Mouse (Mus musculus) neutrophil, adult 5-6 weeks (primary cell): ENCODE results near the gene Gen1. TPM values are rescaled to one million over a fixed set of nuclear protein-coding genes. Genes with fewer than 3 reads are reported as not detected.

Source experiments
- ATAC-seq: fragments of 151-379, 151-347 bp; 2 replicates; pipeline ENCODE4 v1.8.0; 2017; ENCODE audit warnings: mild to moderate bottlenecking, moderate TSS enrichment; ENCODE audit not compliant: insufficient number of reproducible peaks, poor library complexity, low FRiP score, severe bottlenecking; ENCODE audit errors: extremely low read depth
- total RNA-seq: library from RNA; stranded (forward); fragments of 200-1000 nt; gene quantifications from 2 replicates; pipeline ENCODE4 v1.2.3, GENCODE M21; 2017

Gene Gen1
- total RNA-seq = 1.2 and 1.4 TPM in 2 replicates

DNA sequence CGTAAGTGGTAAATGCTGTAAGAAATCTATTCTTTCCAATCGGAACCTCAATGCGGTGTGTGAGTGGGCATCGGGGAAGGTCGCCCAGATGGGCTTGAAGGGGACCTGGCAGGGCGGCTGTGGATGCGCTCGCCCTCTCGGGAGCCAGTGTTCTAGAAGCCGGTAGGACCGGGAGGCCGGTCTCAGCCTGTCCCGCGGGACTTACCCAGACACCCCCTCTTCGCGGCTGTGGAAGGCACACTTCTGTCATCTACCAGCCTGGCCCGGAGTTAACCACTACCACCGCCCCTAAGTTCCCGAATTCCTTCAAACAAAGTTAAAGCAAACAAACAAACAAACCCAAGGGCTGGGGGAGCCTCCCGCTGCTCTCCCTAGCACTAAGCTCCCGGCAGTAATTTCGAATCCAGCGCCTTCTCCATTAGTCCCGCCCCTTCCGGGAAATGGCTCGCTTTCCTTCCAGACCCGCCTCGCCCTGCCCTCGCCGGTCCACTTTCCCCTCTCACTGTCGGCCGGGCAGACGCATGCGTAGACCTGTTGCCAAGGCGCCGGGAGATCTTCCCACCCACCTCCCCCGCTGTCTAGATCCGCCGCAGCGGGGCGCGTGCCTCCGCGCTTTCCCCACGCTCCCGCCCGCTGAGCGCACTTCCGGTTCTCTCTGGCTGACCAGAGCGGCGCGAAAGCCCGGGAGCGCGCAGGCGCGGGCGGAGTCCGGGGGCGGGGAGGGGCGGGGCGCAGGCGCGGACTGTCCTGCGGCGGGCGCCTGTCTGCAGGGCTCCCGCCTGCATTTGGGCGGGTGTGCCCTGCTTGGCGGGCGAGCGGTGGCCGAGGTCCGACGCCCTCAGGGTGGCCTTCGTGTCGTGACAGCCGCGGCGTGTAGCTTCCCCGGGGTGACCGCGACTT, at the start of gene Gen1, which contains the start of gene Smc6:
Gene Gen1, minus strand, starts transcription at position 420 of the 900 bp plus-strand sequence.
Gene Smc6, plus strand, starts transcription at position 505 of the 900 bp plus-strand sequence.
- ATAC-seq = peak; percentile 93

DNA sequence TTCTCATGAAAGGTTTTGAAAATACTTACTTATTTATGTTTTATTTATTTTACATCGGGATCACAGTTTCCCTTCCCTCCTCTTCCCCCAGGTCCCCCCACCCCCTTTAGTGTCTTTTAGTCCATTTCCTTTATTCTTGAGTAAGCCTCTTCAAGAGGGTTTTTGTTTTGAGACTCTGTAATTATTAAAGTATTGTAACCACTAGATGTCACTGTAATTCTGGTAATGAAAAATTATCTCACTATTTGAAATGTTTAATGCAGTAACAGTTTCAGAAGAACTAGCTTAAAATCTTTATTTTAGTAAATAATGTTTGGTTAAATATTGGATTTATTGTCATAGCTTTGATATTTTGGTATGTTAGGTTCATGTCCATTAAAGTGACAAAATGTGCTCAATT, 48.2 kb upstream of the Gen1 start:
- ATAC-seq = no peak

DNA sequence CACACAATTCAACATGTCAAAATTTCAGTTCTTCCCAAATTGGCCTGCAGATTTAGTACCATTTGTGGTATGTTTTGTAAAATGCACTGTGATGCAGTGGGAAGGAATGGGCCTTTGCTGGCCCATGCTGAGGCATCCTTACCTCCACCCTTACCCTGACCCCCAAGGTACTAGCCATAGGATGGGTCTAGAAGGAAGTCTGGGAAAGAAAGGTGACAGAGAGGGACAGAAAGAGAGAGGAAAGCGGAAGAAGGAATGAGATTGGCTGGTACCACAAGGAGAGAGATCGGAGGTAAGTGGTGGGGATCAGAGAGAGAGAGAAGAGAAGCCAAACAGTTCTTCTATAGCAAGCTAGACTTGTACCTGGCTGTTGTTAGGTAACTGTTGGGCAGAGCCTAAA, 45.5 kb upstream of the Gen1 start:
- no peak for ATAC-seq

DNA sequence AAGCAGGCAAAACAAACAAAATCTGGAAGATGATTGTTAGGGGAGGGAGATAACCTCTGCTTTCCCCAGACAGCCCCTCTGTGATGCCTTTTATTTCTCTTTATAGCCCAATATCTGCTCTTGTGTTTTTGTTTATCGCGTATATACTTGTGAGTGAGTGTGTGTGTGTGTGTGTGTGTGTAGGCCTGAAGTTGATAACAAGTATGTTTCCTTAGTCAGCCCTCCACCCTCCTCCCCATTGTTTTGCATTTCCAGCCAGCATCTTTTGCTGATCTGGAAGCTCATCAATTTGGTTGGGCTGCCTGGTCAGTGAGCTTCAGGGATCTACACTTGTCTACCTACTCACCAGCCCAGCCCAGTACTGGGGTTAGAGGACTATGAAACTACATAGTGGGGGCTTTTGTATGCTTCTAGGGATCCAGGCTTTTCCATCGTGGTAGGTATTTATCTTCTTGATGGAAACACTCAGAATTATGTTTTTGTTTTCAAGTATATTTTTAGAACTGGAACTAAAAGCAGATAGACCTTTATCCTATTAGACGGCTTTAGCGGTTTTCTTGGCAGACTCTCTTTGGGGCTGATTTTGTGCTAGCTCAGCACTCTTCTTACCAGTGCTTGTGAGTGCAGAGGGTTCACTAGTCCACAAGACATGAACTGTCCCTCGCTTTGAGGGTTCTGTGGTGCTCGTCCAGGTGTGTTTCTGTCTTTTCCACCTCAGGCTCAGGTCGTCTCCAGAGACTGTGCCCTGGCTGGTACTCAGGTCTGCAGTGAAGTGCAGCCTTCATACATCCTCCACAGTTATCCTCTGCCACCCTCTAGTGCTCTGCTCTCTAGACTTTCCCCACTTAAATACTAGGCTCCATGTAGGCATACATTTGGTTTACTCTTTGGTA, 41.4 kb upstream of the Gen1 start:
- ATAC-seq = no peak

DNA sequence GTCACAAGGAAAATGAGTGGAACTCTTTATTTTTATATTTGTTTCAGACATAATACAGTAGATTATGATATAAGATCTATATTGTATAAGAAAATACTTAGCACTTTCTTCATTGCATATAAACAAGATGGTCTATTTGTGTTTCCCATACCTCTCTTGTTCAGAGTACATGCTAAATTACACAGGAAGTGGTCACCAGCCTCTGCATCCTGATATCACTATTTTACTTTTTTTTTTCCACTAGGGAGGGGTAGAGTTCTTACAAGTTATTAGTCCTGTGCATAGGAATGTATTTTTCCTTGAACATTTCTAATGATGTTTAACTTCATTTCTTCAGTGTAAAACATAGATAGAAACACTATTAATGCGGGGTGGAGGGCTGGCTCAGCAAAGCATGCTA, 35.3 kb upstream of the Gen1 start:
- ATAC-seq = no peak

DNA sequence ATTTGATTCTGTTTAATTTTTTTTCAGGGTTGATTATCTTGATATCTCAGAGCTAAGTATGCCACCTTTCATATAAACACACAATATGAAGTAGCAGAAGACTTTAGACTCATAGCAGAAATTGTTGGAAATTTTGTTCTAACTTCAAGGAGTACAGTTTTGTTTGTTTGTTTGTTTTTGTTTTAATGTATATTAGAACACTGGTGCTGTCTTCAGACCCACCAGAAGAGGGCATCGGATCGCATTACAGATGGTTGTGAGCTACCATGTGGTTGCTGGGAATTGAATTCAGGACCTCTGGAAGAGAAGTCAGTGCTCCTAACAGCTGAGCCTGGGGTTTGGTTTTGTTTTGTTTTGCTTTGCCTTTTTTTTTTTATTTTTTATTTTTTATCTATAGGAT, 20.8 kb upstream of the Gen1 start:
- no peak for ATAC-seq

DNA sequence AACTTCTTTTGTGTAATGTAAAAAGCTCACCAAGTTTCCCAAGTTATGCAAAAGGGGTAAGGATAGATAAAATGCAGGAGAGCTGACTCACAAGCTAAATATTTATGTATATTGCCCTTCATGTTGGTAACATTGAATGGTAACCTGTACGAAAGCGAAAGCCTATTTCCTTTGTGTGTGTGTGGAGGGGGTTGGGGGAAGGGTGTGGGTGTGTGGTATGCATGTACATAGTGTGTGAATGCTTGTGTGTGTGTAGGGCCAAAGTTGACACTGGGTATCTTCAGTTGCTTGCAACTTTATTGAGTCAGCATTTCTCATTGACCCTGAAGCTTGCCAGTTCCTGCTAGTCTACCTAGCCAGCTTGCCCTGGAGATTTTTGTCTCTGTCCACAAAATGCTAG, 16.0 kb upstream of the Gen1 start:
- no peak for ATAC-seq

DNA sequence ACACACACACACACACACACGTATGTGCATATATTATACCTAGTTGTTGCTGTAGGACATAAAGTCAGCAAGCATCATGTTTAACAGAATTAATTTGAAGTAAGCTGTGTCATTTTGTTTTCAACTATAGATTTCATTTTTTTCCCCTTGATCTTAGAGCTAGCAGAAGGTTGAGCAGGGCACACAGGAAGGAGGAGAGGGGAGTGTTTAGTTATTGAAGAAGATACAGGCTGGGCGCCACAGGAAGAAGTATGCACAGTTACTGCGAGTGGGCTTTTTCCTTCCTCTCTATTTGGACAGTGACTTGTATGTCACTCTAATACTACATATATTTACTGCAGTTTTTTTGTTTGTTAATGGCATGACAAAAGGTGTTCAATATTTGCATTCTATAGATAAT, 14.3 kb upstream of the Gen1 start:
- ATAC-seq = no peak

DNA sequence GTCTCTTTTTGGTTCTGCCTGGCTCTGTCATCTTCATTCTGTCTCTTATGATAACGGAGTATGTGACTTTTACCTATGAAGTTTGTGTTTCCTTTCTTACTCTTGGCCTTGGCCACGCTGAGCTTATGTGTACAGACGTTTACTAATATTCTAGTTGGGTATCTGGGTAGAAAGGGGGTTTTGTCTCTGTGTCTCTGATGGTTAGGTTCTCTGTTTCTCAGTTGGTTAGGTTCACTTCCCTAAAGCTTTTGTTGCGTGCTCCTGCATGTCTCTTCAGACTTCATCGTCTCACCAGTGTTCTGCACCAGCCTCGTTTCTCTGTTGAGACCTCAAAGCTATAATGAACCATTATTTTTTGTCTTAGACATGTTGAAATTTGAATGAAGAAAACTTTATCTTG, 11.6 kb upstream of the Gen1 start:
- ATAC-seq = peak; percentile 83

DNA sequence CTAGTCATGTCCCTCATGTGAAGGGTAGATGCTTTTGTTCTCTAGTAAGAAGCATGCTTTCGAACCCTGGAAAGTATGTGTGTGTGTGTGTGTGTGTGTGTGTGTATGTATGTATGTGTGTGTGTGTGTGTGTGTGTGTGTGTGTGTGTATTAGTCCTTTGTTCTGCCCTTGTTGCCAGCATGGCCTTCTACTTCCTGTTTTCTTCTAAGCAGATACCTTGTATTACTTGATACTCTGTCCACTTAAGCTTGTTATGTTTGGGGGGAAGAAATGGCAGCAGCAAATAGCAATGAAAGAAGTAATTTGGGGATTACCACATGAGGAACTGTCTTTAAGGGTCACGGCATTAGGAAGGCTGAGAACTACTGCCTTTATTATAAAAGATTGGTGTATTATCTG, 11.0 kb upstream of the Gen1 start:
- peak; percentile 54; the same call in 1 of the 2 replicates for ATAC-seq

DNA sequence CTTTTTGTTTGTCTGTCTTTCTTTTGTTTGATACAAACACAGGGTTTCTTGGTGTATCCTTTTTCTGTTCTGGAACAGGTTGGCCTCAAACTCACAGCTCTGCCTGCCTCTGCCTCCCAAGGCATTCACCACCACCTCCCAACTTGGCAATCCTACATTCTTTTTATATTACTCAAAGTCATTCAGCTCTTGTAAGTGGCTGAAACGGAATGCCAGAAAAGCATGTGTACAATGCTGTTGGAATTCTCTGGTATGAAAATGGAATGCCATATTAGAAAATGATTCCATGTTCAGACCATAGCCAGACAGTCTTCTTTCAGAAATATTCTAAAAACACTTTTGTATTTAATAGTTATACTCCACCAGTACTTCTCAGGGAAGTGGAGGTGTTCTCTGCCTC, 7.6 kb upstream of the Gen1 start:
- no peak for ATAC-seq

DNA sequence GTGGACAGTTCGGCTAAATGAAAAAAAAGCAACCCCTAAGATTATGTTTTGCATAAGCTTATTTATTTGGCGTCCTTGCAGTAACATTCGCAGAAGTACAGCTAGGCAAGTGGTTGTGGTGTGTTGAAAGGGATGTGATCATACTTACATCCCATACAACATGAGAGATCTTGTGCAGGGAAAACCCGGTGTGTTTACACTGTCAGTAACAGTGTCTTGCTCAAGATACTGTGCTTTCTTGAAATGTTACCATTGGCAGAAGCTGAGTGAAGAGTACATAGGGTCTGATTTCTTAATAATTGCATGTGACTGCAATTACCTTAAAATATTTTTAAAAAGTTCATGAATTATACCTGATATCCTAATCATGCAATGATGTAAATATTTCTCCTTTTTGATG, 7.0 kb upstream of the Gen1 start:
- ATAC-seq = no peak

DNA sequence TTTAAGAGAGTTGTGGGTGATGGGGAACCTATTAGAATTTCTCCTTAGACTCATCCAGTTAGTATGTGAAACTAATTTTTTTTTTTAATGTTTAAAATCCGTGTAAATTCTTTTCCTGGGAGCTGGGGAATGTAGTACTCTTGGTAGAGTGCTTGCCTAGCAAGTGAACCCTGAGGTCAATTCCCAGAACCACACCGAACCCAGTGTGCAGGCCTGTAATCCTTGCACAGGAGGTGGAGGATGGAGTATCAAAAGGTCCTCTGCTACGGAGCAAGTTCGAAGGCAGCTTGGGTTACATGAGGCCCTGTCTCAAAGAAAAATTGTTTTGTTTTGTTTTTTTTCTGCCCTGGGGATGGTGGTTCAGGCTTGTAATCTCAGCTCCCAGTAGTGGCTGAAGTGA, 1.4 kb upstream of the Gen1 start:
- no peak for ATAC-seq

DNA sequence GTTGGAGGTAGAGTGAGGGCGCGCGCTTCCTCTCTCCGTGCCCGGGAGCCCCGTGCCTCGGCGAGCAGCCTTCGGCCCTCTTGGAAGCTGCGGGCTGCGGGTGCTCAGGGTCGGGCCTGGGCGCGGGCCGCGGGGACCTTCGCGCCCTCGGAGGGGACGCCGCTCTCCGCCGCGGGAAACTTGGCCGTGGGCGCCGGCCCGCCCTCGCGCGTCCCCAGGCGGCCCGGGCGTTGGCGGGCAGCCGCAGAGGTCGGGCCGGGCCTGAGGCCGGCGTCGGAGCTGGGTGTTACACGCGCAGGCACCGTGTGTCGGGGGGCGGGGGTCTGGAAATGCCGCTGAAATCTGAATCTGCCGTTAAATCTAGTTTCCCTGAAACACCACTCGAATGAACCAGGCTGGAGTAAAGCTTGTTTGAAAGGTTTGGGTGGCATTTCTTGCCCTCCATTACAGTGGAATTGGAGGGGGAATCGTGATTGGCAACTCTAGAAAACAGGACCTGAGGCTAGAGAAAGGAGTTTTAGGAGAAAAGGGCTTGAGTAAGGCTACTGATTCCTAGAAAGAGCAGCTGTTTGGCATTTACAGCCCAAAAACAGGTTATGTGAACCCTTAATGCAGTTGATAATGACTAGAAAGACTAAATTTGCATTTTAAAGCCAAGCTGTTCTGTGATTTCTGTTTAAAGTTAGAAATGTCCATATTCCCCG, 833 bp upstream of the Gen1 start:
- ATAC-seq = no peak

DNA sequence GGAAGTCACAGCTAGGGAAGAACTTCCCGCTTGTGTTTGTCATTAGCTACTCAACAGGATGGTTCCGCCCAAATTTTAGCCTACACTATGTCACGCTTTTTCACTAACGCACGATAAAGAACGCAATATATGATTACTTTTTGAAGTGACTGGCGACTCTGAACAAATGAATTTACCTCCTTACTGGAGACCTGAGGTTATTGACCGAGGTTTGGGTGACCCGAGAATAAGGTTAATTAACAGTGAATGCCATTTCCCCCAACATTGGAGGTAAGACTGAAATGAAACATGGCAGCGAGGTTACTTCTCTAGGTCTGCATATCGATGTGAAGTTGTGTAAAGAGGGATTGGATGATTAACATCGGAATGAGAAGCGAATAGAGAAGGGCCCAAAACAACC, 706 bp downstream of the Gen1 start:
- ATAC-seq = no peak

DNA sequence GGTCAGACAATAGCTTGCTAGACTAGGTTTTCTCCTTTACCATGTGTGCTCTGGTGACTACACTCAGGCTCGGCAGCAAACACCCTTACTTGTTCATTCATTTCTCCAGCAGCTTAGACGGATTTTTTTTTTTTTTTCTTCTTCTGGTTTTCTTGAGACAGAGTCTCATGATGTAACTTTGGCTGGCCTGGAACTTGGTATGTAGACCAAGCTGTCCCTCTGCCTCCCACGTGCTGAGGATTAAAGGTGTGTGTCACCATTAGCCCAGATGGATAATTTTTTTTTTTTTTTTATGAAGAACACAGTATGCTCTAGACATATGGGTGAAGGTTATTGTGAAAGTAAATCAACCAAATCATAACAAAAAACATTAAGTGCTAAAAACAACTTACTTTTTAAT, 15.3 kb downstream of the Gen1 start:
- no peak for ATAC-seq

DNA sequence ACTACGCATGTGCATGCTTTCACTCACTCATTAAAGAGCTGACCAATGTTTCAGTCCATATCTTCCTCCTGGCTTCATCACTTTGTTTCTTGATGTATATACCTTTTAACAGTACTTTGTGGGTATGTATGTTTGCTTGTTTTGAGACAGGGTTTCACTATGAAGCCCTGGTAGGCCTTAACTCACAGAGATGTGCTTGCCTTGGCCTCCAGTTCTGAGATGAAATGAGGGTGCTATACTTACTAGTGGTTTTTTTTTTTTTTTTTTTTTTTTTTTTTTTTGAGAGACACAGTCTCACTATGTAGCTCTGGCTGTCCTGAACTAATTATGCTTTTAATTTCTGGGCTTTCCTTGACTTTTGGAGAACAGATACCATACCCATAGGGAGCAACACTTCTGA, 18.1 kb downstream of the Gen1 start:
- no peak for ATAC-seq

DNA sequence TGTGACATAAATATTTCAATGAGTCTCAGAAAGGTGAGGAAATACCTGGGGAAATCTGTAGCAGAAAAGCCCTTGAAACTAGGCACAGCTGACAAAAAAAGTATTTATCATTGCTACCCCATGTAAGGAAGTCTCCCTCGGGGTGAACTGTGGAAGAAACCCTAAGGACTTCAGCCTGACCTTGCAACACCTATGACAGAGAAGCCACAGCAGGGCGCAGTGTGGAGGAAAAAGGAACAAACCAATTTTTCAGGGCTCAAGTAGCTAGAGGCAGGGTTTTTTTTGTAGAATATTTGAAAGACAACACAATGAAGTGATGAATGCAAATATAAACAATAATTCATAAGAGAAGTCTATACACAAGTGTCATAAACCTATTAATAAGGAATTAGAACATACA, 29.6 kb downstream of the Gen1 start:
- no peak for ATAC-seq

DNA sequence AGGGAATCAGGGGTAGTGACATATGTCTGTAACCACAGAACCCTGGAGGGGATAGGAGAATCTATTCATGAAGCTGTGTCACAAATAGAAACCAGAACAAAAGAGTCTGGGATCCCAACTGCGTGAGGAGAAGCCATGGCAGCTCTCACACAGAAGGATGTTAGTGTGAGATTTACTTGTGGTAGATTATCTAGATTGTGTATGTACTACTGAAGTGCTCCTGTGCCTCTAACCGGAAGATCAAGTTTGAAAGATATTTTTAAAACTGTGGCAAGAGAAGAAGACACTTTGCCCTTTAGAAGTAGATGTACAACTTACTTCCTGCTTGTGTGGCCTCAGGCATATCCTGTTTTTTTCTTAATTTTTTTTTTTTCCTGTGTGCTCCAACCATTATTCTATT, 35.3 kb downstream of the Gen1 start:
- no peak for ATAC-seq
